Mouse (Mus musculus): ENCODE measurements at regions not wholly inside any gene's neighbourhood (a gene's known extent, or its start where the extent isn't known, plus 50 kb on each side); places are given as distances from the start of the nearest gene placed in this dataset.

- TF ChIP-seq CTCF (conservative IDR thresholded peaks at IDR 0.05; ENCODE audit: insufficient read depth, insufficient read length, low read depth, low read length) (no peak), POLR2A (IDR thresholded peaks at IDR 0.05; ENCODE audit: low read depth, low read length) (no peak)
Measured at GRCm38 (mm10) chr9:113568849-113569248, 139.2 kb downstream of the Pdcd6ip start.
